Mouse (Mus musculus): ENCODE measurements around the gene Rilpl1.
A peak's percentile ranks its signal among the peaks of the same experiment; 100 is the strongest.
"Not testable (repeated sequence)": the region's sequence is repeated elsewhere in the genome, so short reads cannot be mapped to it uniquely, and the experiment has no call there.

The Rilpl1 gene

GRCm38 (mm10) chr5:124529697-124530096 lies 1.5 kb downstream of the Rilpl1 start:
- no peak for DNase-seq (ENCODE audit: low spot score in 2 of 2)

GRCm38 (mm10) chr5:124529191-124529651 lies 2.0 kb downstream of the Rilpl1 start:
- no peak for DNase-seq (ENCODE audit: low spot score in 2 of 2)

- no peak for DNase-seq (ENCODE audit: low spot score in 2 of 2)
Observed at GRCm38 (mm10) chr5:124528791-124529190, 2.4 kb downstream of the Rilpl1 start.

- no peak for DNase-seq (ENCODE audit: low spot score in 2 of 2)
Observed at GRCm38 (mm10) chr5:124528351-124528750, 2.8 kb downstream of the Rilpl1 start.

GRCm38 (mm10) chr5:124524943-124525342 lies 6.2 kb downstream of the Rilpl1 start:
- no peak for DNase-seq (ENCODE audit: low spot score in 2 of 2)

GRCm38 (mm10) chr5:124523032-124523431 lies 8.2 kb downstream of the Rilpl1 start:
- no peak for DNase-seq (ENCODE audit: low spot score in 2 of 2)

- no peak for DNase-seq (ENCODE audit: low spot score in 2 of 2)
Observed at GRCm38 (mm10) chr5:124521588-124521987, 9.6 kb downstream of the Rilpl1 start.

- peak; percentile 79 to 87 for DNase-seq (ENCODE audit: low spot score in 2 of 2)
Observed at GRCm38 (mm10) chr5:124518648-124519047, 12.5 kb downstream of the Rilpl1 start.

- no peak for DNase-seq (ENCODE audit: low spot score in 2 of 2)
Observed at GRCm38 (mm10) chr5:124515789-124516188, 15.4 kb downstream of the Rilpl1 start.

GRCm38 (mm10) chr5:124510536-124511050 lies 20.6 kb downstream of the Rilpl1 start:
- DNase-seq (ENCODE audit: low spot score in 2 of 2), result no peak

- no peak for DNase-seq (ENCODE audit: low spot score in 2 of 2)
Observed at GRCm38 (mm10) chr5:124509742-124510237, 21.4 kb downstream of the Rilpl1 start.

- no peak for DNase-seq (ENCODE audit: low spot score in 2 of 2)
Observed at GRCm38 (mm10) chr5:124509200-124509599, 22.0 kb downstream of the Rilpl1 start.

- no peak for DNase-seq (ENCODE audit: low spot score in 2 of 2)
Observed at GRCm38 (mm10) chr5:124506731-124507359, 24.3 kb downstream of the Rilpl1 start.

- no peak for DNase-seq (ENCODE audit: low spot score in 2 of 2)
Observed at GRCm38 (mm10) chr5:124505235-124505634, 26.0 kb downstream of the Rilpl1 start.

GRCm38 (mm10) chr5:124503742-124504141 lies 27.4 kb downstream of the Rilpl1 start:
- DNase-seq (ENCODE audit: low spot score in 2 of 2), result peak; percentile 60 to 65

- no peak for DNase-seq (ENCODE audit: low spot score in 2 of 2)
Observed at GRCm38 (mm10) chr5:124501541-124501940, 29.6 kb downstream of the Rilpl1 start.

- DNase-seq (ENCODE audit: low spot score in 2 of 2), result peak; percentile 43 to 62
Observed at GRCm38 (mm10) chr5:124500573-124500972, 30.6 kb downstream of the Rilpl1 start.

GRCm38 (mm10) chr5:124500037-124500436 lies 31.2 kb downstream of the Rilpl1 start:
- DNase-seq (ENCODE audit: low spot score in 2 of 2), result not testable (repeated sequence)

GRCm38 (mm10) chr5:124499001-124499400 lies 32.2 kb downstream of the Rilpl1 start:
- DNase-seq (ENCODE audit: low spot score in 2 of 2), result no peak

- peak; percentile 48 to 62 for DNase-seq (ENCODE audit: low spot score in 2 of 2)
Observed at GRCm38 (mm10) chr5:124498221-124498876, 32.8 kb downstream of the Rilpl1 start.

- no peak for DNase-seq (ENCODE audit: low spot score in 2 of 2)
Observed at GRCm38 (mm10) chr5:124496614-124497514, 34.3 kb downstream of the Rilpl1 start.

- DNase-seq (ENCODE audit: low spot score in 2 of 2), result no peak
Observed at GRCm38 (mm10) chr5:124495547-124495946, 35.6 kb downstream of the Rilpl1 start.
